Mouse (Mus musculus): ENCODE data around the gene Dnajc30. TPM values are rescaled to one million over a fixed set of nuclear protein-coding genes. Genes with fewer than 3 reads are reported as not detected.

The Dnajc30 gene
- polyA plus RNA-seq, 1 experiment, result 30.7 TPM

- no peak for TF ChIP-seq CTCF (IDR thresholded peaks at IDR 0.05; ENCODE audit: insufficient read depth, low read length)
- no peak for TF ChIP-seq POLR2A (IDR thresholded peaks at IDR 0.05; ENCODE audit: borderline replicate concordance, extremely low read depth, low read depth, low read length)
- no peak for DNase-seq
- WGBS, result 30% methylated on average over 14 of the region's 14 CpGs
- no peaks in the 10 kb centered on the region for H3K4me1 ChIP-seq (ENCODE audit: control insufficient read depth, insufficient read depth, low read length)
- peak overlapping the region; percentile 26 for H3K4me3 ChIP-seq (replicated peaks; ENCODE audit: extremely low read depth, low read depth, low read length)
Measured at GRCm38 (mm10) chr5:135076931-135077505, 13.0 kb downstream of the Dnajc30 start.

- TF ChIP-seq POLR2A (IDR thresholded peaks at IDR 0.05; ENCODE audit: borderline replicate concordance, extremely low read depth, low read depth, low read length), result no peak
- TF ChIP-seq CTCF (IDR thresholded peaks at IDR 0.05; ENCODE audit: insufficient read depth, low read length), result 0 out of 2 replicates have a peak, but pooled peaks have one; percentile 30
- DNase-seq, result peak; percentile 94
- WGBS, result 1% methylated on average over 64 of the region's 83 CpGs
- H3K4me3 ChIP-seq (replicated peaks; ENCODE audit: extremely low read depth, low read depth, low read length), result peak within 1 kb of the TSS; percentile 78
- no peaks in the 10 kb centered on the region for H3K4me1 ChIP-seq (ENCODE audit: control insufficient read depth, insufficient read depth, low read length)
Measured at GRCm38 (mm10) chr5:135077564-135078481, 13.8 kb downstream of the Dnajc30 start, which contains the start of gene Vps37d. Vps37d (minus strand) TSS chr5:135078266.

GRCm38 (mm10) chr5:135078482-135078810, 14.4 kb downstream of the Dnajc30 start:
- WGBS, result 2% methylated on average over 11 of the region's 11 CpGs
- Histone ChIP-seq H3K4me1 (ENCODE audit: control insufficient read depth, insufficient read depth, low read length) (no peaks in the 10 kb centered on the region), H3K4me3 (replicated peaks; ENCODE audit: extremely low read depth, low read depth, low read length) (peak overlapping the region; percentile 59)
- no peak for DNase-seq
- no peak for TF ChIP-seq CTCF (IDR thresholded peaks at IDR 0.05; ENCODE audit: insufficient read depth, low read length)
- TF ChIP-seq POLR2A (IDR thresholded peaks at IDR 0.05; ENCODE audit: borderline replicate concordance, extremely low read depth, low read depth, low read length), result no peak

- no peak for DNase-seq
- TF ChIP-seq CTCF (IDR thresholded peaks at IDR 0.05; ENCODE audit: insufficient read depth, low read length) (no peak), POLR2A (IDR thresholded peaks at IDR 0.05; ENCODE audit: borderline replicate concordance, extremely low read depth, low read depth, low read length) (no peak)
- Histone ChIP-seq H3K4me1 (ENCODE audit: control insufficient read depth, insufficient read depth, low read length) (no peaks in the 10 kb centered on the region), H3K4me3 (replicated peaks; ENCODE audit: extremely low read depth, low read depth, low read length) (no peak overlapping the region)
- 84% methylated on average over 2 of the region's 2 CpGs for WGBS
Measured at GRCm38 (mm10) chr5:135079578-135079977, 15.6 kb downstream of the Dnajc30 start.

GRCm38 (mm10) chr5:135080539-135080938, 16.5 kb downstream of the Dnajc30 start:
- 79% methylated on average over 5 of the region's 5 CpGs for WGBS
- TF ChIP-seq CTCF (IDR thresholded peaks at IDR 0.05; ENCODE audit: insufficient read depth, low read length) (no peak), POLR2A (IDR thresholded peaks at IDR 0.05; ENCODE audit: borderline replicate concordance, extremely low read depth, low read depth, low read length) (no peak)
- DNase-seq, result no peak
- no peaks in the 10 kb centered on the region for H3K4me1 ChIP-seq (ENCODE audit: control insufficient read depth, insufficient read depth, low read length)
- no peak overlapping the region for H3K4me3 ChIP-seq (replicated peaks; ENCODE audit: extremely low read depth, low read depth, low read length)

- Histone ChIP-seq H3K4me1 (ENCODE audit: control insufficient read depth, insufficient read depth, low read length) (no peaks in the 10 kb centered on the region), H3K4me3 (replicated peaks; ENCODE audit: extremely low read depth, low read depth, low read length) (no peak overlapping the region)
- no peak for TF ChIP-seq POLR2A (IDR thresholded peaks at IDR 0.05; ENCODE audit: borderline replicate concordance, extremely low read depth, low read depth, low read length)
- no peak for TF ChIP-seq CTCF (IDR thresholded peaks at IDR 0.05; ENCODE audit: insufficient read depth, low read length)
- DNase-seq, result no peak
- 56% methylated on average over 4 of the region's 4 CpGs for WGBS
Measured at GRCm38 (mm10) chr5:135086871-135087270, 22.9 kb downstream of the Dnajc30 start.

- TF ChIP-seq CTCF (IDR thresholded peaks at IDR 0.05; ENCODE audit: insufficient read depth, low read length), result no peak
- TF ChIP-seq POLR2A (IDR thresholded peaks at IDR 0.05; ENCODE audit: borderline replicate concordance, extremely low read depth, low read depth, low read length), result no peak
- DNase-seq, result no peak
- 3% methylated on average over 39 of the region's 39 CpGs for WGBS
- Histone ChIP-seq H3K4me1 (ENCODE audit: control insufficient read depth, insufficient read depth, low read length) (no peaks in the 10 kb centered on the region), H3K4me3 (replicated peaks; ENCODE audit: extremely low read depth, low read depth, low read length) (no peak within 1 kb of the TSS)
Measured at GRCm38 (mm10) chr5:135089653-135090052, 25.7 kb downstream of the Dnajc30 start, which contains the start of gene Mlxipl. Mlxipl (plus strand) TSS chr5:135089890.

GRCm38 (mm10) chr5:135100981-135101380, 37.0 kb downstream of the Dnajc30 start:
- no peak for DNase-seq
- TF ChIP-seq CTCF (IDR thresholded peaks at IDR 0.05; ENCODE audit: insufficient read depth, low read length), result no peak
- TF ChIP-seq POLR2A (IDR thresholded peaks at IDR 0.05; ENCODE audit: borderline replicate concordance, extremely low read depth, low read depth, low read length), result no peak
- WGBS, result 34% methylated on average over 1 of the region's 1 CpGs
- Histone ChIP-seq H3K4me1 (ENCODE audit: control insufficient read depth, insufficient read depth, low read length) (no peaks in the 10 kb centered on the region), H3K4me3 (replicated peaks; ENCODE audit: extremely low read depth, low read depth, low read length) (no peak overlapping the region)

GRCm38 (mm10) chr5:135103999-135104660, 40.1 kb downstream of the Dnajc30 start:
- H3K4me3 ChIP-seq (replicated peaks; ENCODE audit: extremely low read depth, low read depth, low read length), result no peak overlapping the region
- TF ChIP-seq POLR2A (IDR thresholded peaks at IDR 0.05; ENCODE audit: borderline replicate concordance, extremely low read depth, low read depth, low read length) (no peak), CTCF (IDR thresholded peaks at IDR 0.05; ENCODE audit: insufficient read depth, low read length) (peak; percentile 48; the same call in 1 of the 2 replicates)
- WGBS, result 50% methylated on average over 11 of the region's 11 CpGs
- peaks cover 3% of the 10 kb centered on the region for H3K4me1 ChIP-seq (ENCODE audit: control insufficient read depth, insufficient read depth, low read length)
- no peak for DNase-seq
